Mouse (Mus musculus) left cerebral cortex, postnatal 4 days (tissue): ENCODE measurements around the gene Suco. TPM values are rescaled to one million over a fixed set of nuclear protein-coding genes. Genes with fewer than 3 reads are reported as not detected.

Experiments
- DNase-seq: peaks from one replicate; pipeline ENCODE4 v3.0.0-alpha.2; 2022
- intact Hi-C: fragments of 180-260 bp; cut with DNase I; formaldehyde crosslinking; loops from one replicate; pipeline ENCODE4 v1.15.1; 2025
- total RNA-seq, 2 experiments: library from RNA; stranded (reverse); gene quantifications; 2 replicates each; pipeline ENCODE4 v1.2.3; 2021

Suco gene
- total RNA-seq, 2 experiments from 2014 or later = 38.3 to 44.8 TPM

- no peak for DNase-seq
- intact Hi-C loops = no loop called here
Measured at GRCm38 (mm10) chr1:161894553-161894952, 18.1 kb upstream of the Suco start.

- no peak for DNase-seq
- intact Hi-C loops = no loop called here
Measured at GRCm38 (mm10) chr1:161894126-161894525, 17.6 kb upstream of the Suco start.

GRCm38 (mm10) chr1:161888823-161889222, 12.3 kb upstream of the Suco start:
- DNase-seq = no peak
- intact Hi-C loops = no loop called here

GRCm38 (mm10) chr1:161887679-161888260, 11.3 kb upstream of the Suco start:
- intact Hi-C loops = no loop called here
- DNase-seq = no peak

- DNase-seq = no peak
- intact Hi-C loops = no loop called here
Measured at GRCm38 (mm10) chr1:161885762-161886161, 9.3 kb upstream of the Suco start.

GRCm38 (mm10) chr1:161877580-161878142, 1.2 kb upstream of the Suco start:
- intact Hi-C loops = loop anchor here (5.0 kb wide), 1 partner anchor 85 kb away; no protein-coding TSS in a partner anchor
- DNase-seq = no peak

- intact Hi-C loops = loop anchor here (5.0 kb wide), 1 partner anchor 86 kb away; no protein-coding TSS in a partner anchor
- peak; percentile 61 for DNase-seq
Measured at GRCm38 (mm10) chr1:161875706-161876552, 553 bp downstream of the Suco start.

- intact Hi-C loops = no loop called here
Measured at GRCm38 (mm10) chr1:161869422-161869821, 7.1 kb downstream of the Suco start.

GRCm38 (mm10) chr1:161868413-161868812, 8.1 kb downstream of the Suco start:
- DNase-seq = no peak
- intact Hi-C loops = no loop called here

More at GRCm38 (mm10) chr1:161869422-161869821, 7.1 kb downstream of the Suco start:
- no peak for DNase-seq

- intact Hi-C loops = no loop called here
- DNase-seq = no peak
Measured at GRCm38 (mm10) chr1:161863742-161864141, 12.7 kb downstream of the Suco start.

- intact Hi-C loops = no loop called here
Measured at GRCm38 (mm10) chr1:161859248-161859647, 17.2 kb downstream of the Suco start.

GRCm38 (mm10) chr1:161826677-161827076, 49.8 kb downstream of the Suco start:
- intact Hi-C loops = no loop called here
- DNase-seq = no peak

More at GRCm38 (mm10) chr1:161859248-161859647, 17.2 kb downstream of the Suco start:
- no peak for DNase-seq

GRCm38 (mm10) chr1:161809428-161809827, 67.1 kb downstream of the Suco start:
- intact Hi-C loops = no loop called here
- no peak for DNase-seq

- no peak for DNase-seq
- intact Hi-C loops = no loop called here
Measured at GRCm38 (mm10) chr1:161808980-161809379, 67.5 kb downstream of the Suco start.

GRCm38 (mm10) chr1:161804541-161804971, 71.9 kb downstream of the Suco start:
- intact Hi-C loops = no loop called here
- no peak for DNase-seq

- DNase-seq = no peak
- intact Hi-C loops = no loop called here
Measured at GRCm38 (mm10) chr1:161801321-161801720, 75.2 kb downstream of the Suco start.

GRCm38 (mm10) chr1:161800256-161800655, 76.2 kb downstream of the Suco start:
- intact Hi-C loops = no loop called here

GRCm38 (mm10) chr1:161799791-161800190, 76.7 kb downstream of the Suco start:
- intact Hi-C loops = no loop called here
- DNase-seq = no peak

More at GRCm38 (mm10) chr1:161800256-161800655, 76.2 kb downstream of the Suco start:
- DNase-seq = no peak

GRCm38 (mm10) chr1:161798866-161799265, 77.6 kb downstream of the Suco start:
- intact Hi-C loops = no loop called here
- DNase-seq = no peak

GRCm38 (mm10) chr1:161794447-161795211, 81.9 kb downstream of the Suco start:
- no peak for DNase-seq
- intact Hi-C loops = no loop called here

GRCm38 (mm10) chr1:161793321-161793720, 83.2 kb downstream of the Suco start:
- intact Hi-C loops = no loop called here

More at GRCm38 (mm10) chr1:161793321-161793720, 83.2 kb downstream of the Suco start:
- no peak for DNase-seq
